Mouse (Mus musculus): ENCODE results near the gene Lhb. TPM values are rescaled to one million over a fixed set of nuclear protein-coding genes. Genes with fewer than 3 reads are reported as not detected.
A peak's percentile ranks its signal among the peaks of the same experiment; 100 is the strongest.

Lhb gene
- total and polyA plus RNA-seq, 3 experiments: 0.84 TPM; not detected in 2

DNA sequence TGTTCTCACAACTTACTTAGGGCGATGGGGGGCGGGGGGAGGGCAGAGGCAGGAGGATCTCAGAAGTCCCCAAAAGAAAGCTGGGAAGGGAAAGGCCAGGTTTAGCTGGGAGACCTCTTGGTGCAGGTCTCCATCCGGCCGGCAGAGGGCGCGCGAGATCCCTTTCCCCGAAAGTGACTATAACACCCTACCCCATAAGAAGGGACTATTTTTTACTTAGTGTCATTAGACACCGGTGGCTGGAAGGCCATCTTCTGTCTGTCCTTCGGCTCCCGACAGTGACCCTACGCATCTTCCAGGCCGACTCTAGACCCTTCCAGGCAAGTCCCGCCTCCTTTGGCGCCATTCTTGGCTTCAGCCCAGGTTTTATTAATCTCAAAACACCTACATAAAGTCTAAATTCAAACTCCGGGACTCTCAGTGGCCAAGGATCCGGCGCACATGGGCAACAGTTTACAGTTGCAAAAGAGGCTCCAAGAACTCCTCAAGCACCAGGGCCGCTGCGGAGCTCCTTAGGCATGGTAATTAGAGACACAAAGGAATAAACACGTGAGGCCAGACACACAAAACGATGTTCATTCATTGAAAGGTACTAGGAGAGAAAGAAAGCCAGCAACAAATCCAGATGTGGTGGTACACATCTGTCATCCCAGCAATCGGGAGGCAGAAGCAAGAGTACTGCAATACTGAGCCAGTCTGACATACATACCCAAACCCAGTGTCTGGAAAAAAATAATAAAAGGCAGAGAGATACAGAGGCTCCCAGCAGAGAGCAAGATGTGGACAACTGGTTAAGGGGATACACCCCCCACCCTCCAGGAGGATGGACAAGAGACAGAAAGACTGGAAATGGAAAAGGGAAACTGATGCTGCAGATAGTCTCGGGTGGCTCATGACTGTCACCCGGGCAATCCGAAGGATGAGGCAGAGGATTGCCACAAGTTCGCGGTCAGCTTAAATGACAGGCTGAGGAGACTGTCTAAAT lies 15.2 kb upstream of the Lhb start, which contains the start of gene Kcna7:
TSS of gene Kcna7 (plus strand) at position 563 of the 985 bp plus-strand sequence.
- no peaks in the 10 kb centered on the region for H3K36me3 ChIP-seq (ENCODE audit: control insufficient read depth, insufficient read depth, low read length)
- WGBS: 10% methylated on average over 28 of the region's 28 CpGs
- peak within 1 kb of the TSS; percentile 45 for H3K4me3 ChIP-seq
- peak within 1 kb of the TSS; percentile 42 for H3K27ac ChIP-seq
- DNase-seq: peak; percentile 78 to 87
- no peaks in the 10 kb centered on the region for H3K27me3 ChIP-seq (ENCODE audit: control insufficient read depth, insufficient read depth, low read length)
- TF ChIP-seq POLR2A (IDR thresholded peaks at IDR 0.05; ENCODE audit: insufficient read depth, low read depth, low read length) (no peak), EP300 (IDR thresholded peaks at IDR 0.05; ENCODE audit: insufficient read depth, low read depth, low read length) (no peak), CTCF (IDR thresholded peaks at IDR 0.05) (no peak; the same call in none of the 2 replicates)
- intact Hi-C loops (cut with DNase I): loop anchor here (2.0 kb wide), 1 partner anchor 27 kb away; no protein-coding TSS in a partner anchor
- 0 out of 2 replicates have a peak, but pooled peaks cover 3% of the 10 kb centered on the region for H3K4me1 ChIP-seq (ENCODE audit: control insufficient read depth, insufficient read depth, low read length)
- no peaks in the 10 kb centered on the region for H3K79me2 ChIP-seq (replicated peaks; ENCODE audit: control insufficient read depth, insufficient read depth, low read length)
- H3K9ac ChIP-seq (ENCODE audit: low read depth, low read length): peak within 1 kb of the TSS; percentile 73

GRCm38 (mm10) chr7:45406157-45407156 lies 14.2 kb upstream of the Lhb start:
- under 1% methylated on average over 114 of the region's 114 CpGs for WGBS
- H3K27me3 ChIP-seq (ENCODE audit: control insufficient read depth, insufficient read depth, low read length): no peaks in the 10 kb centered on the region

DNA sequence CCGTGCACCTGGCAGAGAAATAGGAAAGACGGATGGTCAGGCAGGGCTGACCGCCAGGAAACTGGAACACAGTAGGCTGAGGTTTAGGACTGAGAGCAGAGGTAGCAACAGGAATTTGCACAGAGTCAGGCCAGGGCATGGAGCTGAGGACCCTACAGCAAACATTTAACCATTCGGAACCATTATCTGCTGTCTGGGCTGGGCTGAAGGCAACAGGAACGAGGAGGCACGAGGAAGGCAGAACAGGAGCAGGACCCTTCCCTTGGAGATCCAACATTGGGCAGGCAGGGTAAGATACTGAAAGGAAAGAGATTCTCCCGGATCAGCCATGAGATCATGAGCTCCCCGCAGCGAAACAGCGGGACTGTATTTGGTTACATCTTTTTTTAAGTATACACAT lies 12.8 kb upstream of the Lhb start:
- intact Hi-C loops (cut with DNase I): loop anchor here (2.0 kb wide), 1 partner anchor 25 kb away; no protein-coding TSS in a partner anchor
- no peak overlapping the region for H3K27ac ChIP-seq
- no peak overlapping the region for H3K4me3 ChIP-seq
- no peaks in the 10 kb centered on the region for H3K79me2 ChIP-seq (replicated peaks; ENCODE audit: control insufficient read depth, insufficient read depth, low read length)
- DNase-seq: no peak
- H3K27me3 ChIP-seq (ENCODE audit: control insufficient read depth, insufficient read depth, low read length): no peaks in the 10 kb centered on the region
- 0 out of 2 replicates have a peak, but pooled peaks cover 3% of the 10 kb centered on the region for H3K4me1 ChIP-seq (ENCODE audit: control insufficient read depth, insufficient read depth, low read length)
- no peaks in the 10 kb centered on the region for H3K36me3 ChIP-seq (ENCODE audit: control insufficient read depth, insufficient read depth, low read length)
- no peak for TF ChIP-seq EP300 (IDR thresholded peaks at IDR 0.05; ENCODE audit: insufficient read depth, low read depth, low read length)
- no peak for TF ChIP-seq CTCF (IDR thresholded peaks at IDR 0.05)
- no peak for TF ChIP-seq POLR2A (IDR thresholded peaks at IDR 0.05; ENCODE audit: insufficient read depth, low read depth, low read length)
- no peak overlapping the region for H3K9ac ChIP-seq (ENCODE audit: low read depth, low read length)
- 73% methylated on average over 10 of the region's 10 CpGs for WGBS

More at GRCm38 (mm10) chr7:45406157-45407156, 14.2 kb upstream of the Lhb start:
- peak; percentile 67 to 73 for DNase-seq
- intact Hi-C loops (cut with DNase I): loop anchor here (2.0 kb wide), 1 partner anchor 26 kb away; no protein-coding TSS in a partner anchor
- no peaks in the 10 kb centered on the region for H3K36me3 ChIP-seq (ENCODE audit: control insufficient read depth, insufficient read depth, low read length)
- H3K9ac ChIP-seq (ENCODE audit: low read depth, low read length): peak overlapping the region; percentile 73
- 0 out of 2 replicates have a peak, but pooled peaks cover 3% of the 10 kb centered on the region for H3K4me1 ChIP-seq (ENCODE audit: control insufficient read depth, insufficient read depth, low read length)
- H3K4me3 ChIP-seq: peak overlapping the region; percentile 23
- H3K79me2 ChIP-seq (replicated peaks; ENCODE audit: control insufficient read depth, insufficient read depth, low read length): no peaks in the 10 kb centered on the region
- H3K27ac ChIP-seq: peak overlapping the region; percentile 28; the same call in 1 of the 2 replicates
- peak; percentile 8; the same call in 1 of the 2 replicates for TF ChIP-seq POLR2A (IDR thresholded peaks at IDR 0.05; ENCODE audit: insufficient read depth, low read depth, low read length)
- TF ChIP-seq EP300 (IDR thresholded peaks at IDR 0.05; ENCODE audit: insufficient read depth, low read depth, low read length): no peak
- peak; percentile 67 for TF ChIP-seq CTCF (IDR thresholded peaks at IDR 0.05)

GRCm38 (mm10) chr7:45408351-45408750 lies 12.3 kb upstream of the Lhb start:
- no peak overlapping the region for H3K4me3 ChIP-seq
- no peak for DNase-seq
- no peak overlapping the region for H3K27ac ChIP-seq
- TF ChIP-seq CTCF (IDR thresholded peaks at IDR 0.05) (no peak), POLR2A (IDR thresholded peaks at IDR 0.05; ENCODE audit: insufficient read depth, low read depth, low read length) (no peak), EP300 (IDR thresholded peaks at IDR 0.05; ENCODE audit: insufficient read depth, low read depth, low read length) (no peak)
- H3K9ac ChIP-seq (ENCODE audit: low read depth, low read length): no peak overlapping the region
- 0 out of 2 replicates have a peak, but pooled peaks cover 3% of the 10 kb centered on the region for H3K4me1 ChIP-seq (ENCODE audit: control insufficient read depth, insufficient read depth, low read length)
- no peaks in the 10 kb centered on the region for H3K36me3 ChIP-seq (ENCODE audit: control insufficient read depth, insufficient read depth, low read length)
- no peaks in the 10 kb centered on the region for H3K79me2 ChIP-seq (replicated peaks; ENCODE audit: control insufficient read depth, insufficient read depth, low read length)
- WGBS: 75% methylated on average over 7 of the region's 7 CpGs
- intact Hi-C loops (cut with DNase I): no loop called here
- H3K27me3 ChIP-seq (ENCODE audit: control insufficient read depth, insufficient read depth, low read length): no peaks in the 10 kb centered on the region

- peaks cover 2% of the 10 kb centered on the region for H3K27me3 ChIP-seq (ENCODE audit: control insufficient read depth, insufficient read depth, low read length)
- H3K27ac ChIP-seq: no peak overlapping the region
- no peaks in the 10 kb centered on the region for H3K79me2 ChIP-seq (replicated peaks; ENCODE audit: control insufficient read depth, insufficient read depth, low read length)
- H3K4me3 ChIP-seq: no peak overlapping the region
- TF ChIP-seq POLR2A (IDR thresholded peaks at IDR 0.05; ENCODE audit: insufficient read depth, low read depth, low read length) (no peak), CTCF (IDR thresholded peaks at IDR 0.05) (no peak), EP300 (IDR thresholded peaks at IDR 0.05; ENCODE audit: insufficient read depth, low read depth, low read length) (no peak)
- no peak for DNase-seq
- WGBS: 90% methylated on average over 17 of the region's 17 CpGs
- intact Hi-C loops (cut with DNase I): no loop called here
- H3K36me3 ChIP-seq (ENCODE audit: control insufficient read depth, insufficient read depth, low read length): no peaks in the 10 kb centered on the region
- H3K4me1 ChIP-seq (ENCODE audit: control insufficient read depth, insufficient read depth, low read length): 0 out of 2 replicates have a peak, but pooled peaks cover 3% of the 10 kb centered on the region
- no peak overlapping the region for H3K9ac ChIP-seq (ENCODE audit: low read depth, low read length)
These were observed 11.7 kb upstream of the Lhb start for GRCm38 (mm10) chr7:45408949-45409348.
